Mouse (Mus musculus): ENCODE results near the gene Fgfr2. TPM values are rescaled to one million over a fixed set of nuclear protein-coding genes. Genes with fewer than 3 reads are reported as not detected.

The Fgfr2 gene
- polyA plus RNA-seq, 1 experiment: 0.17 TPM

- Histone ChIP-seq H3K36me3 (ENCODE audit: control insufficient read depth, insufficient read depth) (no peaks in the 10 kb centered on the region), H3ac (ENCODE audit: control insufficient read depth, insufficient read length) (no peak overlapping the region), H3K4me3 (no peak overlapping the region), H3K79me2 (ENCODE audit: control insufficient read depth, insufficient read depth) (no peaks in the 10 kb centered on the region), H3K27me3 (ENCODE audit: control insufficient read depth, insufficient read depth, insufficient read length) (peaks cover 3% of the 10 kb centered on the region), H3K4me2 (ENCODE audit: low read depth) (no peak overlapping the region)
- TF ChIP-seq USF1 (IDR thresholded peaks at IDR 0.05; ENCODE audit: low read depth): no peak
- TF ChIP-seq MYOG (IDR thresholded peaks at IDR 0.05; ENCODE audit: control insufficient read depth in 1 of 3, insufficient read depth in 1 of 3, insufficient read length in 2 of 3, low read depth in 2 of 3): no peak
Measured at GRCm38 (mm10) chr7:131878846-131879245, 1244.3 kb downstream of the Fgfr2 start.

DNA sequence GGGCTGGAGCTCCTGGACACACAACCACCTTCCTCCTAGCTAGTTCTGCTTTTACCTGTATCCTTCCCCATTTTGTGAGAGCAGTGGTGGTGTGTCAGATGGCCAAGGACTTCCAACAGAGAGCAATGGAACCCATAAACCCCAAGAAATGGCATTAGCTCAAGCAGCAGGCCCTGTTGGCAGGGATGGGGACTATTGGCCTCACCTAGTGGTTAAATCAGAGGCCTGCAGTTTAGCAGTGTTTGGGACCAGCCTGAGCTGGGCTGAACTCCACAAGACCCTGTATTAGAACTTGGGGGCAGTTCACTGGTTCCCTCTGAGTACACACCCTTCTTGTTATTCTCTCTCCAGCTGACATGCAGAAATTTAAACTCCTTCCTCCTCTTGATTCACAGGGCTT lies 1262.0 kb downstream of the Fgfr2 start:
- no peak overlapping the region for H3K4me2 ChIP-seq (ENCODE audit: low read depth)
- TF ChIP-seq POLR2A (IDR thresholded peaks at IDR 0.05; ENCODE audit: insufficient read length, low read depth): no peak
- TF ChIP-seq SRF (IDR thresholded peaks at IDR 0.05; ENCODE audit: control insufficient read depth, insufficient read length, low read depth): no peak
- no peak for TF ChIP-seq REST (IDR thresholded peaks at IDR 0.05; ENCODE audit: insufficient read depth, insufficient read length)
- TF ChIP-seq USF1 (IDR thresholded peaks at IDR 0.05; ENCODE audit: low read depth): no peak
- TF ChIP-seq E2F4 (IDR thresholded peaks at IDR 0.05; ENCODE audit: insufficient read depth): no peak
- no peak for TF ChIP-seq TCF3 (IDR thresholded peaks at IDR 0.05; ENCODE audit: insufficient read length, low read depth)
- TF ChIP-seq POLR2AphosphoS2 (IDR thresholded peaks at IDR 0.05; ENCODE audit: insufficient read length, low read depth): no peak
- no peak for TF ChIP-seq MYOD1 (IDR thresholded peaks at IDR 0.05; ENCODE audit: control insufficient read depth in 1 of 3, insufficient read length in 2 of 3, low read depth in 2 of 3)
- TF ChIP-seq MYOG (IDR thresholded peaks at IDR 0.05; ENCODE audit: control insufficient read depth in 1 of 3, insufficient read depth in 1 of 3, insufficient read length in 2 of 3, low read depth in 2 of 3): no peak
- no peak for TF ChIP-seq TCF12 (IDR thresholded peaks at IDR 0.05; ENCODE audit: insufficient read depth, poor library complexity, severe bottlenecking)
- TF ChIP-seq MAX (IDR thresholded peaks at IDR 0.05; ENCODE audit: low read depth): no peak
- TF ChIP-seq CEBPB (IDR thresholded peaks at IDR 0.05; ENCODE audit: insufficient read depth, poor library complexity, severe bottlenecking): no peak

GRCm38 (mm10) chr7:131855641-131856040 lies 1267.5 kb downstream of the Fgfr2 start:
- Histone ChIP-seq H3K36me3 (ENCODE audit: control insufficient read depth, insufficient read depth) (no peaks in the 10 kb centered on the region), H3K79me2 (ENCODE audit: control insufficient read depth, insufficient read depth) (no peaks in the 10 kb centered on the region), H3ac (ENCODE audit: control insufficient read depth, insufficient read length) (no peak overlapping the region), H3K4me3 (no peak overlapping the region), H3K27me3 (ENCODE audit: control insufficient read depth, insufficient read depth, insufficient read length) (no peaks in the 10 kb centered on the region), H3K4me2 (ENCODE audit: low read depth) (no peak overlapping the region)
- TF ChIP-seq TCF12 (IDR thresholded peaks at IDR 0.05; ENCODE audit: insufficient read depth, poor library complexity, severe bottlenecking) (no peak), USF1 (IDR thresholded peaks at IDR 0.05; ENCODE audit: low read depth) (no peak), CEBPB (IDR thresholded peaks at IDR 0.05; ENCODE audit: insufficient read depth, poor library complexity, severe bottlenecking) (no peak), MYOG (IDR thresholded peaks at IDR 0.05; ENCODE audit: control insufficient read depth in 1 of 3, insufficient read depth in 1 of 3, insufficient read length in 2 of 3, low read depth in 2 of 3) (no peak), POLR2AphosphoS2 (IDR thresholded peaks at IDR 0.05; ENCODE audit: insufficient read length, low read depth) (no peak), TCF3 (IDR thresholded peaks at IDR 0.05; ENCODE audit: insufficient read length, low read depth) (no peak), E2F4 (IDR thresholded peaks at IDR 0.05; ENCODE audit: insufficient read depth) (no peak)

More for the DNA sequence above, 1262.0 kb downstream of the Fgfr2 start:
- no peak overlapping the region for H3ac ChIP-seq (ENCODE audit: control insufficient read depth, insufficient read length)
- no peaks in the 10 kb centered on the region for H3K79me2 ChIP-seq (ENCODE audit: control insufficient read depth, insufficient read depth)
- no peak overlapping the region for H3K4me3 ChIP-seq
- H3K27me3 ChIP-seq (ENCODE audit: control insufficient read depth, insufficient read depth, insufficient read length): no peaks in the 10 kb centered on the region
- no peaks in the 10 kb centered on the region for H3K36me3 ChIP-seq (ENCODE audit: control insufficient read depth, insufficient read depth)

- Histone ChIP-seq H3K4me2 (ENCODE audit: low read depth) (no peak overlapping the region), H3ac (ENCODE audit: control insufficient read depth, insufficient read length) (no peak overlapping the region), H3K36me3 (ENCODE audit: control insufficient read depth, insufficient read depth) (no peaks in the 10 kb centered on the region), H3K4me3 (no peak overlapping the region), H3K27me3 (ENCODE audit: control insufficient read depth, insufficient read depth, insufficient read length) (no peaks in the 10 kb centered on the region), H3K79me2 (ENCODE audit: control insufficient read depth, insufficient read depth) (no peaks in the 10 kb centered on the region)
- TF ChIP-seq SRF (IDR thresholded peaks at IDR 0.05; ENCODE audit: control insufficient read depth, insufficient read length, low read depth): no peak
- TF ChIP-seq E2F4 (IDR thresholded peaks at IDR 0.05; ENCODE audit: insufficient read depth): no peak
- TF ChIP-seq CEBPB (IDR thresholded peaks at IDR 0.05; ENCODE audit: insufficient read depth, poor library complexity, severe bottlenecking): no peak
- TF ChIP-seq POLR2AphosphoS2 (IDR thresholded peaks at IDR 0.05; ENCODE audit: insufficient read length, low read depth): no peak
- TF ChIP-seq POLR2A (IDR thresholded peaks at IDR 0.05; ENCODE audit: insufficient read length, low read depth): no peak
- TF ChIP-seq REST (IDR thresholded peaks at IDR 0.05; ENCODE audit: insufficient read depth, insufficient read length): no peak
- no peak for TF ChIP-seq TCF3 (IDR thresholded peaks at IDR 0.05; ENCODE audit: insufficient read length, low read depth)
- no peak for TF ChIP-seq USF1 (IDR thresholded peaks at IDR 0.05; ENCODE audit: low read depth)
- no peak for TF ChIP-seq TCF12 (IDR thresholded peaks at IDR 0.05; ENCODE audit: insufficient read depth, poor library complexity, severe bottlenecking)
- no peak for TF ChIP-seq MYOG (IDR thresholded peaks at IDR 0.05; ENCODE audit: control insufficient read depth in 1 of 3, insufficient read depth in 1 of 3, insufficient read length in 2 of 3, low read depth in 2 of 3)
- TF ChIP-seq MAX (IDR thresholded peaks at IDR 0.05; ENCODE audit: low read depth): no peak
- no peak for TF ChIP-seq MYOD1 (IDR thresholded peaks at IDR 0.05; ENCODE audit: control insufficient read depth in 1 of 3, insufficient read length in 2 of 3, low read depth in 2 of 3)
Measured at GRCm38 (mm10) chr7:131850579-131850978, 1272.6 kb downstream of the Fgfr2 start.

DNA sequence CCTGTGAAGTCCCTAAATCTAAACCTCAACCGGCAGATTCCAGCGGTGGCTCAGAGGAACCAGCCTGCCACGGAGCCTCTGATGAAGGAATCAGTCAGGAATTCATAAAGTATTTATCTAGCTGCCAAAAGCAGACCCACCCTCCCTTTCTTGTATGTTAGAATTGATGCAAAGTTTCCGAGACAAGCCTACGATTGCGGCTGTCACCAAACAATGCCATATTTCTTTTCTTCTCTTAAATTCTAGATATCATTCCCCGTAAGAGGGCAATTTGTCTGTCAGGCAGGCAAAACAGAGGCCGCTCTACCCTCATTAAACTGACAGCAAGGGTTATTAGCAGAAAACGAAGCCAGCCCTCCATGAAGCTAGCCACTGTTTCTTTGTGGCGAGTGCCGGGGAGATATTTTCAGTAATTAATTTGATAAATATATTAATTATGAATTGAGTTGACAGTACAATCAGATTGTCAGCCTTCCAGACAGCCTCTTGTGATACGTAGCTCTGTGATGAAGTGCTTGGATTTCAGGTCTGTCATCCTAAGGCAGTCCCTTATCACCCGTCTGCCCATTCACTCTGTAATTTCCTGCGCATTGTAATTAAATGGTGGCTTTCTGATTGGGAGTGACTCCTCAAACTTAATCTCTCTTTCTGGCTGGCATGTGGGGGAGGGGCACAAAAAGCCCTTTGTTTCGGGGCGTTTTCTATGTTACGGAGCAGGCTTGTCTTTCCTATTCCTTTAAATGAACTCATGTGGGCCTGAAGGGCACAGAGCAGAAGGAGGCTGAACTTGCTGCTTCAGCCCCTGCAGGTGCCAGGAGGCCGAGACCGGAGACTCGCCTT lies 1276.9 kb downstream of the Fgfr2 start:
- H3K79me2 ChIP-seq (ENCODE audit: control insufficient read depth, insufficient read depth): no peaks in the 10 kb centered on the region
- H3ac ChIP-seq (ENCODE audit: control insufficient read depth, insufficient read length): no peak overlapping the region
- no peak overlapping the region for H3K4me3 ChIP-seq
- H3K27me3 ChIP-seq (ENCODE audit: control insufficient read depth, insufficient read depth, insufficient read length): no peaks in the 10 kb centered on the region
- no peak for TF ChIP-seq POLR2A (IDR thresholded peaks at IDR 0.05; ENCODE audit: insufficient read length, low read depth)
- no peak for TF ChIP-seq TCF12 (IDR thresholded peaks at IDR 0.05; ENCODE audit: insufficient read depth, poor library complexity, severe bottlenecking)
- no peak for TF ChIP-seq SRF (IDR thresholded peaks at IDR 0.05; ENCODE audit: control insufficient read depth, insufficient read length, low read depth)
- TF ChIP-seq MAX (IDR thresholded peaks at IDR 0.05; ENCODE audit: low read depth): no peak
- TF ChIP-seq POLR2AphosphoS2 (IDR thresholded peaks at IDR 0.05; ENCODE audit: insufficient read length, low read depth): no peak
- no peak for TF ChIP-seq E2F4 (IDR thresholded peaks at IDR 0.05; ENCODE audit: insufficient read depth)
- no peak for TF ChIP-seq USF1 (IDR thresholded peaks at IDR 0.05; ENCODE audit: low read depth)
- TF ChIP-seq MYOD1 (IDR thresholded peaks at IDR 0.05; ENCODE audit: control insufficient read depth in 1 of 3, insufficient read length in 2 of 3, low read depth in 2 of 3): no peak
- no peak for TF ChIP-seq MYOG (IDR thresholded peaks at IDR 0.05; ENCODE audit: control insufficient read depth in 1 of 3, insufficient read depth in 1 of 3, insufficient read length in 2 of 3, low read depth in 2 of 3)
- no peaks in the 10 kb centered on the region for H3K36me3 ChIP-seq (ENCODE audit: control insufficient read depth, insufficient read depth)
- peak overlapping the region; percentile 10 for H3K4me2 ChIP-seq (ENCODE audit: low read depth)
